Mouse (Mus musculus) left cerebral cortex, postnatal 10 days (tissue): Measurements from ENCODE around the gene Ppef2. TPM values are rescaled to one million over a fixed set of nuclear protein-coding genes. Genes with fewer than 3 reads are reported as not detected.

Source experiments
- DNase-seq, 2 experiments: peaks; one replicate each; pipeline ENCODE4 v3.0.0; 2021 to 2022; ENCODE audit warnings: low spot score in 2 of 2, mixed read lengths in 1 of 2; ENCODE audit errors: extremely low spot score in 1 of 2
- intact Hi-C: fragments of 180-260 bp; cut with DNase I; formaldehyde crosslinking; loops from one replicate; pipeline ENCODE4 v1.15.1; 2025
- total RNA-seq, 2 experiments: library from RNA; stranded (reverse); gene quantifications; 2 replicates each; pipeline ENCODE4 v1.2.3; 2021

The Ppef2 gene
- under 1 TPM; 0.47 to 0.66 TPM for total RNA-seq

DNA sequence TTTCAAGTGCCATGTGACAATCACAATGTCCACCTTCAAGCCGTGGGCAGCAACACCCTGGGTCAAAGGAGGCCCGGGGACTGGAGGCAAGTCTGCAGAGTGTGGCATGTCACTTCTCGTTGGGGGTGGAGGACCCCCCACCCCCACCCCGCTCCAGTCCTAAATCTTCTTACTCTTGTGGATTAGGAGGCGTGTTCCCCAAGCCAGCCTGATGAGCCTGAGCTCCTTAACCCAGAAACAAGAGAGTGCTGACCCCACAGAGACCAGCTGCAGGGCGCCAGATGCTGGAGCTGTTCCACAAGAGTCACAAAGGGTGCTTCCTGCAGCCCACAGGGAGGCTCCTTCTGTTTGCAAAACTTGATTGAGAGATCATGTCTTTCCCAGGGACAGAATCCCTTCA lies at the start of gene Ppef2:
Gene Ppef2 (minus strand): TSS at position 61 of the 400 bp plus-strand sequence.
- intact Hi-C loops = no loop called here
- DNase-seq = no peak

DNA sequence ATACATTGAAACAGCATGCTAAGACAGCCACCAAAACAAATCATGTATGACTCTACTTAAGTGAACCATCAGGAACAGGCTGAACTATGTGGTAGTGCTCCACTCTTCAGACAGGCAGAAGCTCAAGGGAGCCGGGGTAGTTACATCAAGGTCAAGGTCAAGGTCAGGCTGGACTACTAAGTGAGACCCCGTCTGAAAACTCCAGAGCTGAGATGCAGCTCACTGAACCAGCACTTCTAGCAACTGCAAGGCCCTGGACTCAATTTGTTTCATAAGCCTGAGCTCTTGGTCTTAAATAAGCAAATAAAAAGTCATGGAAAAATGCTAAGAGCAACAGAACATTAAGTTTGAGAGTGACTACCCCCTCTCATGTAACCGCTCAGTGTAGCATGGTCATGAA lies 48.2 kb upstream of the Ppef2 start:
- DNase-seq = no peak
- intact Hi-C loops = loop anchor here (10.0 kb wide), 1 partner anchor 249 kb away; no protein-coding TSS in a partner anchor

DNA sequence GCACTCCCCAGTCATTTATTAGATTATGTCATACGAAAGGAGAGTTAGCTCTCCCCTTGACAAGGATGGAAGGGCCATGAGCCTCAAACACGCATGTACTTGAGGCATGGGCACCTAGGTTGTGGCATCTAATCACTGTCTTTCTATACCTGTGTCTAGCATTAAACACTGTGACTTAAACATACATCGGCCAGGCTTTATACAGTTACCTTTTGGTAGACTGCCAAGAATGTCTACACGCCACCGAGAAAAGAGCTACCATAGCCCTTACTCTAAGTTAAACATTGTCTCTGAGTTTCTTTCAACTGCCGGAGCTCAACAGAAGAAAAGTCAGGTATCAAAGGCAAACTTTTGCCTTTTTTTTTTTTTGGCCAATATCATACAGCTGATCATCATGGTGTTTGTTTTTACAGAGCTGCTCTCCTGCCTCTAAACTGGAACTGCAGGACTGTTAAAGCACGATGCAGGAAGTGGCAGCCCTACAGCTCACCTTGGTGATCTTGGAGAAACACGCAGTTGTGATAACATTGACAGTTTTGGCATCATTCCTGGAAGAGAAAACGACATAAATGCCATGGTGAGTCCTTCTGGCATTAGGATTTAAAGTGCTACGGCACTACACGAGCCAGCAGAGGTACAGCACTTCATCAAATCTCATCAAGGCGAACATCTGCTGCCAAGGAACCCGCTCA lies 46.2 kb upstream of the Ppef2 start:
- intact Hi-C loops = loop anchor here (10.0 kb wide), 1 partner anchor 247 kb away; no protein-coding TSS in a partner anchor
- no peak for DNase-seq

DNA sequence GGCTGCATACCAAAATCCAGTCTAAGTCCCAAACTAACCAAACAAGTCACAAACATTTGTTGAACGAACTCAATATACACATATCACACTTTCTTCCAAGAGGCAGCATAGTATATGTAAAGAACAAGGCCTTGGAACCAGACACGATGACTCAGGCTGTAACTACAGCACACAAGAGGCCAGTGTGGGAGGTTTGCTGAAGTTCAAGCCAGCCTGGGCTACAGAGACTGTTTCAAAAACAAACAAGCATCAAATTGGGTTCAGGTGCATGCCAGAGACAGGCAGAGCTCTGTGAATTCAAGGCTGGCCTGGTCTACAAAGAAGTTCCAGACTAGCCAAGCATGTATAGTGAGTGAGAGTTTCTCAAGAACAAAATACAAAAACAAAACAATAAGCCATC lies 38.4 kb upstream of the Ppef2 start:
- DNase-seq = no peak
- intact Hi-C loops = loop anchor here (5.0 kb wide), 1 partner anchor 92 kb away; no protein-coding TSS in a partner anchor

DNA sequence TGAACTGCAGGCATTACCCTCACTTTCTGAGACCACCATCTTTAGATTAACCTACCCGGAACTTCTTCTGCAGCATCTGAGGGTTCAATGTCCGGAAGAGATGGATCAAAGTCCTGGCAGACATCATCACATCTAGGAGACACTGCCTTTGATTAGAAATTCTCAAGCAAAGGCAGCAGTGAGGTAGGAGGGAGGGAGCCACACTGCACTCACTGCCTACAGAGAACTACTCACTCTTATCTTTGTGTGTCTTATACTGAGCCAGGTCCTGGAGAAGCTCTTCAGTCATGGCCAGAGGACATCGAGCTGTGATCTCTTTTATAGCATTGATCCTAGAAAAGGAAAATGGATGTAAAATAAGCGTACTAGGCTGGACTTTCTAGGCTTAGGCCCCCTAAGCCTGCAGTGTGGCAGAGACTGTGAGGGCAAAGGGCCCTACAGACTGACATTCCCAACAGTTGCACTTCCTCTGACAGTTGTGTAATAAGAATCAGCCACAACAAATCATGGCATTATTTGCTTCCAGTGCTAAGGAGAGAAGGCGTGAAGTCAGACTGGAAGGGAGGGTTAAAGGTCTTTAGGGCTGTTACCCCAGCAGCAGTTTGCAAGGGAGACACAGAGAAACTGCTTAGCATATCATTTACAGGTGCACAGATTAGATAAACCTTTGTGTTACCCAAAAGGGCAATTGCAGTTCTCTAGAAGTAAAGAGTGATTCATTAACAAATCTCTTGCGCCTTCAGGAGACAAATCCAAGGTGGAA lies 35.8 kb upstream of the Ppef2 start:
- intact Hi-C loops = loop anchor here (5.0 kb wide), 1 partner anchor 90 kb away; no protein-coding TSS in a partner anchor
- no peak for DNase-seq

DNA sequence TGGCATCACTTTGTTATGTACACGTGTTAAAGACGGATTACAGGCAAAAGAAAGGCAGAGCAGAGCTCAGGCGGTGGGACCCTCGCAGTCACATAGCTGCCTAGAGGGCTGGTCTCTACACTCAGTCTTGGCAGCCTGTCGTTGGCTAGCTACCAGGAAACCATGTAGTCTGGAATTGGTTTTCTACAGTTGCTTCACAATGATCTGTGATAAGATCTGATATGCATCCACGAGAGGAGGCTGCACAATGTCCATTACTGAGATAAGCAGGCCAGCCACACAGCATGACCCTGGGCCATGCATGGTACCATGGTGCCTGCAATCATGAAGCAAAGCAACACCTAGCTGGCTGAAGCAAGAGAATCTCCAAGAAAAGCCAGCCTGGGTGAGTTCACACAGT lies 31.8 kb upstream of the Ppef2 start:
- intact Hi-C loops = no loop called here
- no peak for DNase-seq

DNA sequence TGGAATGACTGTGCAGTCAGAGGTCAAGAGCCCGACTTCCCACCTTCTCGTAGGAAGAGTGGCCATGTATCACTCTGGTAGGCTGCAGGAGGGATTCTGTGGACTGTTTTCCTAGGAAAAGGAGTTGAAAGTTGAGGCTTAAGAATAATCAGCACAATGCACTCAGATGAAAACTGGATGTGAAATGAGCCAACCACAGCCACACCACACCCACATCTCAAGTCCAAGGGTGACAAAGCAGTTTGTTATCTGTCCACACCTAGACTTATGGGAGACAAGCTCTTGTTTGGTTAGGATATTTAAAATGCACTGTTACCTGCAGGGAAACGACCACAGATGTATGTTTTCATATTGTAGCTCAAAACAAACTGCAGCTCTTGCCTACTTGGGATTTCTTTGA lies 27.0 kb upstream of the Ppef2 start:
- no peak for DNase-seq
- intact Hi-C loops = no loop called here

DNA sequence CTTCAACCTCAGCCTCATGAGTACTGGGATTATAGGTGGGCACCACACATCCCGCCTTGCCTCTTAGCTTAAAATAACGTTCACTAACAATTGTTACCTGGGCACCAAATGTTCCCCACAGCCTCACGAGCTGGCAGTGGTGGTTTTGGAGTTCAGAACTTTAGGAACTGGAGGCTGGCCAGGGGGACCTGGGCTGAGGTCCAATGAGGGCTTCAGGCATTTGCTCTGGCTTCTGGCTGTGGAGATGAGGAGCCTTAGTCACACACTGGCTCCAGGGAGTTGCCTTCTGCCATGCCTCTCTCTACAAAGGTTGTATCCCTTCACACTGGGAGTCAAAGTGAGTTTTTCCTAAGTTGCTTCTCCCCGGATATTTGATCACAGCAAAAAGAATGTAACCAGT lies 26.5 kb upstream of the Ppef2 start:
- DNase-seq = no peak
- intact Hi-C loops = no loop called here

DNA sequence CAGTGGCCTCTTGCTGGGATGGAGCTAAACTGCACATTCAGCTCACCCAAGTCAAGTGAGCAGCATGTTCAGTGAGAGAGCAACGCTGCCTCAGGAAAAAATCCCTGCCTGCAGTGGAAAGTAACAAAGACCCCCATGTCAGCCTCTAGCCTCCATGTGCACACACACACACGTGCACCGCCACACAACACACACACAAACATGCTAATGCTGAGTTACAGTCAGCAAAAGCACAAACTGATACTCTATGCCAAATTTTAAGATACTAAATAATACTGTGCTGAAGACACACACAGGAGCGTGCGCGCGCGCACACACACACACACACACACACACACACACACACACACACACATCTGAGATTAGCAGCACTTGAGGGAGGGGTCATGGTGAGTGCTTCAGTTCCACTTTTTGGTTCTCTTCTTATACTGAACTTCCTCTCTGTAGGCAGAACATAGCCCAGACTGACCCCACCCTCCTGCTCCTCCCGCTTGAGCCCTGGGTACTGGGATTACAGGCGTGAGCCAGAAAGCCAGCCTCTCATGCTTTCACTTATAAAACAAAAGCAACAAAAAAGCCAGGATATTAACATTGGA lies 23.0 kb upstream of the Ppef2 start:
- intact Hi-C loops = no loop called here
- no peak for DNase-seq

DNA sequence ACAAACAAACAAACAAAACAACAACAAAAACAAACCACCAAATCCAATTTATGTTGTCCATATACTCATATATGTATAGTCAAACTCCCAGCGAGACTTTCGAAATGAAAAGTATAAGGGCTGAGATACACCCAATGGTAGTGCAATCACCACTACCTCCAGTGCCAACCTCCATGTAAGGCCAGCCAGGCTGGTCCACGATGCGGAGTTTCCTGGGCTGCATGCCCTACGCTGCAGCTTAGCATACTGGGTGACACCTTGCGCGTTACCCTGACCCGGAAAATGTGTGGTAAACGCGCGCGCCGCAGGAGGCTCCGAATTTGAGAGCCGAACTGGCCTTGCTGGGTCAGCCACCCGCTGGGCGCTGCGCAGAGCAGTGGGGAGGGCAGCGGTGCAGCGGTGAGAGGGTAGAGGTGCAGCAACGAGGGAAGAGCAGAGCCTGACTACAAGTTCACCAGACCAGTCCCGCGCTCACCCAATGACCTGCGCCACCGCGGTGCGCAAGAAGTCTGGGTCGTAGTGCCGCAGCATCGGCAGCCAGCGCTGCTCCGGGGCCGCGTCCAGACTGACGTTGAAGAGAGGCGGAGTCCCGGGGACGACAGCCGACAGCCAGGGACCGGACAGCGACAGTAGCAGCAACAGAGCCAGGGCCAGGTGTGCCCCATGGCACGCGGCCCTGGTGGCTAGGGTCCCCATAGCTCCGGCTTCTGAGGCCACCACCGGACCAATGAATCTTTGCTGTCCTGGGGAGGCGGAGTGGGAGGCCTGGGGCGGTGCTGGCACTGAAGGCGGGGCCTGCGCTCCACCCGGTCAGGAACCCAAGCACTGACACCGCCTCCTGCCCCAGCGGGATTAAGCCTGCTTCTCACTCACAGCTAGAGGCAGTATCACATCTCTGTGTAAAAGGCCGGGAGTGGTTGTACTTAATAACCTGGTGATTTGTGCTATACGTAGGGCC lies 21.6 kb upstream of the Ppef2 start, which contains the start of gene Naaa:
Gene Naaa (minus strand): TSS at position 734 of the 958 bp plus-strand sequence.
- intact Hi-C loops = no loop called here
- DNase-seq = peak; percentile 64 to 89

DNA sequence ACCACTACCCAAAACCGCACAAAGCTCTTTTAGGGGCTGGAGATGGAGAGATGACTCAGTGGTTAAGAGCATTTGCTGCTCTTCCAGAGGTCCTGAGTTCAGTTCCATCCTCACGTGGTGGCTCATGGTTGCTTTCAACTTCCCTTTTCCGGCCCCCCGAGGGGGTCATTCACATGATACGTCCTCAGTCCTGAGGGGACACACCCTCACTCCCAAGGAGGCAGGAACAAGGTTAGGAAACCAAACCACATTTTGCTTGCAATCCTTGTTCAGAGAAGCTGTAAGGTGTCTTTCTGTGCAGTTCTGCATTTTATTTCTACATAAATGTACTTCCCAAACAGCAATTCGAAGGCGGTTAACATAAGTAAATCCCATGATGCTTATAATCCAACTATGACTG lies 14.4 kb upstream of the Ppef2 start:
- intact Hi-C loops = no loop called here
- DNase-seq = no peak

DNA sequence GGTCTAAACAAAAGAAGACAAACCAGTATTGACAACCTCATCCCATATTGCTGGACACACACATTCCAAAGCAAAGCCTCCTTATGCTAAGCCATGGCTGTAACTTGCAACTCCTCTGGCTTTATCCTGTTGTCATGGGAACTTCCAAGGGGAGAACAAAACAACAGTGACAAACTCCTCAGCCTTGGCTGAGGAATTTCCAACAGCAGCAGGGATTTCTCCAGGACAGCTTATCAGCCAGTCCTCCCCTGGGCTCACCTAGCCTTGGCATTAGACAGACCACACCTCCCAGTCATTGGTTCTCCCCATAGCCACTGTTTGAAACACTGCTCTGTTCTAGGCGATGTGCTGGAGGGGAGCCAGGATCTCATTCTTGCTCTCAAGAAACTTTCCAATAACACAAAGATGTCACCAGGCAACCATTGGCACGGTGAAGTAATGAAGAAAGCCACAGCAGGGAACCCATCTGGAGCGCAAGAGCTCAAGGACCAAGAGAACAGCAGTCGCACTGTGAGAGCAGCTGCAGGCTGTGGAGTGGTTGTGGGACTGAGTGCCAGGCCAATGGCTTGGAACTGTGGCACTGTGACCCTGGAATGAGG lies 7.8 kb upstream of the Ppef2 start:
- intact Hi-C loops = no loop called here
- DNase-seq = peak; percentile 84 to 90

DNA sequence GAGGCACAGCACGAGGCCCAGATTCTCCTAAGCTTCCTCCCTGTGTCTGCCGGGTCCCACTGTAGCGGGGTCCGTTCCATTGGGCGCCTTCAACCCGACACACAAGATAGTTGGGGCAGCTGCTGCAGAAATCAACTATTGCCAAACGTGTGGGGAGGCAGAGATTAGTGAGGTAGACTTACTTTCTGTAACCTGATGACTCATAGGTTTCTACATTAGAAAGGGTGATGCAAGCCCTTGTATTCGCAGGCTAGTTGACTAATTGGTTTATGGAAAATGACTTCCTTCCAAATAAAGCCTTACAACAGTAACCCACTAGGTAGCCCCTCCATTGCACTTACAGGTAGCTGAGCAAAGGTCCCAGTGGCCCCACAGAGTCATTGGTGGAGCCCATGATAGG lies 6.6 kb upstream of the Ppef2 start:
- intact Hi-C loops = no loop called here
- no peak for DNase-seq

DNA sequence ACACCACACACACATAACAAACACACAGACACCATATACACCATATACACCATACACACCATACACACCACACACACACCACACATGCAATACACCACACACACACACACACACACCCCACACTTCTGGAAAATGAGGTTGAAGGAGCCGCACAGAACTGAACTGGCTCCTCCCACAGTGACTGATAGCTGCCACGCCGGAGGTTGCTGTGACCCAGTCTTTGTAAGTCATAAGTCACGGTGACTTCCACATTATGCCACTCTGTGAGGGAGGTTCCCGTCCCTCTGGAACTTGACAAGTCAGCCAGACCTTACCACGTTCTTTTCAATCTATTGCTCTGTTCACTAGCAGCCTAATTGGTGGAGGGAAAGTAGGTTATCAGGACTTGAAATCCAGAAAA lies 1.6 kb downstream of the Ppef2 start:
- intact Hi-C loops = no loop called here
- DNase-seq = no peak

DNA sequence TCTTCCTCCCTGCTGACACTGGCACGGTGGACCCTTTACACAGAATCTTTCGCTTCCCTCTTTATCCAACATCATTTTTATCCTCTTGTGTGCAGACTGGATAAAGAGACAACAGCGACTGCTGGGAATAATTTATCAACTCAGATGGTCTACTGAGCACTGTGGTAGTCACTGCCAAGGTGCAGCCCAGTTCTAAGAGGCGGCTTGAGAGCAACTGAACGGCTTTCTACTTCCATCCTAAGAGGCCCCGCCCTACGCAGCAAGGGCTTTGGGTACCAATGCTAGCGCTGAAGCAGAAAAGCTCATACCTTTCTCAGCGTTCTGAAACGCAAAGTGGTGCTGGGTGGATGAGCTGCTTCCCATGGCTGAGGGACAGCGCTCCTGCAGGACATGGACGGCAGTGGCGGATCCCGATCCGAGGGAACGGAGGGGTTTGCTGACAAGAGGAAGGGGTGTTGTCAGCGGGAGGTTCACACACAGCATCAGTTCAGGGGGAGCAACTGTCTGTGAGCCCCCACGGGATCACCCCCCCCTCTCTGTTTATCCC lies 3.2 kb downstream of the Ppef2 start:
- peak in 1 of 2 experiments; percentile 45 for DNase-seq
- intact Hi-C loops = no loop called here

DNA sequence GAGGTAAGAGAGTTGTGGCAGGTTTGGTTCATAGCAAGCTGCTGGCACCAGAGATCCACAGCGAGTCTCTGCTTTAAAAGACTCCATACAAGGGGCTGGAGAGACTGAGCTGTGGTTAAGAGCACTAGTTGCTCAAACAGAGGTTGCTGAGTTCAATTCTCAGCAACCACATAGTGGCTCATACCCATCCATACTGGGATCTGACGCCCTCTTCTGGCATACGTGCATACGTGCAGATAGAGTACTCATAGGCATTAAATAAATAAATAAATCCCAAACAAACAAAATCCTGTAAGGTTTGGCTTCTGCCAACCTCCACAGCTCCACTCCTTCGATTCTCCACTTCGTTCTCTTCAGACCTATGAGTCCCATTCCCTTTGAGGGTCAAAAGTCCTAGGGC lies 4.0 kb downstream of the Ppef2 start:
- no peak for DNase-seq
- intact Hi-C loops = no loop called here

DNA sequence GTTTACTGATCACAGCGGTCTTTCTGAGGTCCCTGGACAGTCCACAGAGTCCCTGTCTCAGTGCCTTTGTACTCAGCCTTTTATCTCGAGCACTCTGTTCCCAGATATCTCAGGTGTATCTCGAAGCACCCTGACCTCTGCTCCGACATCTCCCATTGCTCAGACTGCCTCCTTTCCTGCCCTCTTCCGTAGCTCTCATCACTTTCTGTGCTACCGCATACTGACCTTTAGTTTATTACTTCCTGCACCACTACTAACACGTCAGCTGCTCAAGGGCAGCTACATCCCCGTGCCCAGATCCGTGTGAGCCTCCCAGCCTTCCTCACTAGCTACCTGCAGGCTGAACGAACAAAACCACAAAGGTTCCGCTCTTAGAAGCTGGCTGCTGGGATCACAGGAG lies 7.5 kb downstream of the Ppef2 start:
- intact Hi-C loops = no loop called here
- no peak for DNase-seq

DNA sequence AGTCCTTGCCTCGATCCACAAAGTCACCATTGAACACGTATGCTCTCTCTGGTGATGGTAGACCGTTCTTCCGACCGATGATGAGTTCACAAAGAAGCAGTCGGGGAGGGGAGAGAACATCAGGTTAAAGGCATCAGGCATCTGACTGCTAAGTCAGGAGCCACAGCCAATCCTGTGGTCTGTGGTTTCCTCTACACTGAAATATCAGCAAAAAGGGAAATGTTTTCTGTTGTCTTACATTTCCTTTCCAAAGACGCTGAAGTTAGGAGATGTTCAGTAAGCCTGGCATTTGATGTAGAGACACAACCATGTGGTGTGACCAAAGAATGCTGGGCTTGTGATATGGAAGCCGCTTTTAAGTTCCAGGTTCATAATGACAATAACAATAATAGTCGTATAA lies 10.6 kb downstream of the Ppef2 start:
- intact Hi-C loops = no loop called here
- no peak for DNase-seq
